Mouse (Mus musculus) small intestine, adult 2 months (tissue): Measurements from ENCODE around the gene Lim2.

ENCODE experiments used
- CTCF ChIP-seq: fragments of 200-500 bp; IDR thresholded peaks from 2 replicates; pipeline ENCODE4 v1.5.1; 2012; ENCODE audit warnings: low read depth, mild to moderate bottlenecking, control low read depth, inconsistent platforms, low read length, moderate library complexity, mixed read lengths; ENCODE audit not compliant: insufficient replicate concordance, insufficient read length; ENCODE audit errors: extremely low read depth
- POLR2A ChIP-seq: fragments of 200-500 bp; IDR thresholded peaks from 2 replicates; pipeline ENCODE4 v1.6.1; 2012; ENCODE audit warnings: low read depth, mild to moderate bottlenecking, control low read depth, inconsistent platforms, low read length, moderate library complexity

- TF ChIP-seq CTCF (no peak), POLR2A (no peak)
Observed at GRCm38 (mm10) chr7:43399501-43399900, 28.0 kb upstream of the Lim2 start.
